ENCODE assay signal across 18 mouse cellular contexts in the genomic region with DNA sequence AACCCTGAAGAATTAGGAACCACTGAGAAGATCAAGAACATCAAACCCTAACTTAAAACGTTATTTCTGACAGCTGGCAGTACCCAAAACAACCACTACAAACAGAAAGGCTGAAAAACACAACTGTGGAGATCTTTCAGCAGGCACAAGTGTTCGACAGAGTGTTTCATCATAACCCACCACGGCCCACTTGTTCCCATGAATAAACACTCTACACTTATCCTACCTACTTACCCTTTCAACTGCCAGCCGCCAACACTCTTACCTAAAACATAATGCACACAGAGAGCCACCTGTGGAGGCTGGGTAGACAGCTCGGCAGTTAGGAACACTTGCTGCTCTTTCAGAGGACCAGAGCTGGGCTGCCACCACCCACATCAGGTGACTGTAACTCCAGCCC. TPM values are rescaled to one million over a fixed set of nuclear protein-coding genes. Genes with fewer than 3 reads are reported as not detected.
A peak's percentile ranks its signal among the peaks of the same experiment; 100 is the strongest.
DNase-seq lines count a peak whose midpoint lies in the region; ATAC-seq and TF ChIP-seq lines count a peak whose summit lies in the region.
"Had no signal": no experiment of that assay in that cellular context is flagged by ENCODE, and none has a peak within 500 bp of the region (broad histone marks: within the 10 kb centered on the region; RNA-seq: fewer than 3 reads in every experiment).

No protein-coding gene starts in this region.

- peaks cover 7% of the 10 kb centered on the region for H3K4me1 ChIP-seq in midbrain, postnatal 0 days (ENCODE audit: insufficient read depth, low read length)
- peaks cover 9% of the 10 kb centered on the region for H3K4me1 ChIP-seq in midbrain, embryonic 16.5 days (ENCODE audit: control insufficient read depth, insufficient read depth, low read length)

- DNase-seq in gastrocnemius, adult 2 months: no peak
- DNase-seq in gastrocnemius, postnatal 25 days: no peak
- no peak for DNase-seq in midbrain, postnatal 0 days (ENCODE audit: low spot score)
- peak; percentile 34 to 53 for DNase-seq in thymus, adult 18-20 months
- no peak for DNase-seq in heart, adult 18-20 months
- no peak for DNase-seq in cerebellum, postnatal 14 days
- DNase-seq: adrenal gland, postnatal 10 days; cerebellum, postnatal 25 days; kidney, postnatal 10 days; midbrain, embryonic 14.5 days; retina, postnatal 1 day had no signal

- intact Hi-C loops in gastrocnemius, adult 2 months (cut with DNase I): no loop called here

- 83% methylated on average over 5 of the region's 5 CpGs for WGBS in midbrain, postnatal 0 days
- WGBS in midbrain, embryonic 16.5 days: 90% methylated on average over 5 of the region's 5 CpGs

- H3K9me3 ChIP-seq in midbrain, postnatal 0 days (ENCODE audit: low read length): no peaks in the 10 kb centered on the region
- no peaks in the 10 kb centered on the region for H3K9me3 ChIP-seq in midbrain, embryonic 16.5 days (replicated peaks; ENCODE audit: control insufficient read depth, low read length, poor library complexity, severe bottlenecking)
- H3K9me3 ChIP-seq: embryonic facial prominence, embryonic 12.5 days; liver, embryonic 15.5 days; neural tube, embryonic 13.5 days had no signal

- no peak overlapping the region for H3K9ac ChIP-seq in midbrain, postnatal 0 days (replicated peaks; ENCODE audit: low read length, poor library complexity, severe bottlenecking)
- H3K9ac ChIP-seq in midbrain, embryonic 16.5 days (ENCODE audit: low read depth, low read length): no peak overlapping the region
- H3K9ac ChIP-seq: embryonic facial prominence, embryonic 12.5 days; forebrain, embryonic 12.5 days; liver, embryonic 15.5 days; neural tube, embryonic 13.5 days had no signal

- ATAC-seq in midbrain, postnatal 0 days (ENCODE audit: low FRiP score): no peak
- no peak for ATAC-seq in midbrain, embryonic 16.5 days
- ATAC-seq in CD4-positive, CD25-positive, alpha-beta regulatory T cell, adult 4 months: no peak
- ATAC-seq: intestine, embryonic 16.5 days had no signal

- no peaks in the 10 kb centered on the region for H3K27me3 ChIP-seq in midbrain, postnatal 0 days (ENCODE audit: insufficient read depth, low read length)
- no peaks in the 10 kb centered on the region for H3K27me3 ChIP-seq in midbrain, embryonic 16.5 days (ENCODE audit: control insufficient read depth, insufficient read depth, low read depth, low read length)
- H3K27me3 ChIP-seq: embryonic facial prominence, embryonic 12.5 days; forebrain, embryonic 12.5 days; neural tube, embryonic 13.5 days had no signal

- TF ChIP-seq CTCF in gastrocnemius, adult 2 months (IDR thresholded peaks at IDR 0.05): no peak
- peak; percentile 25 for TF ChIP-seq CTCF in midbrain, postnatal 0 days (IDR thresholded peaks at IDR 0.05)

- peak overlapping the region; percentile 9 for H3K27ac ChIP-seq in gastrocnemius, adult 2 months
- H3K27ac ChIP-seq in midbrain, postnatal 0 days (ENCODE audit: low read depth, low read length): no peak overlapping the region
- no peak overlapping the region for H3K27ac ChIP-seq in midbrain, embryonic 16.5 days (ENCODE audit: low read length)
- H3K27ac ChIP-seq: embryonic facial prominence, embryonic 12.5 days; forebrain, embryonic 12.5 days; liver, embryonic 15.5 days; neural tube, embryonic 13.5 days had no signal

- H3K4me3 ChIP-seq in gastrocnemius, adult 2 months: peak overlapping the region; percentile 18; the same call in 1 of the 2 replicates
- H3K4me3 ChIP-seq in midbrain, postnatal 0 days (ENCODE audit: low read depth, low read length): no peak overlapping the region
- H3K4me3 ChIP-seq in midbrain, embryonic 16.5 days (ENCODE audit: low read depth, low read length): no peak overlapping the region
- H3K4me3 ChIP-seq: embryonic facial prominence, embryonic 12.5 days; forebrain, embryonic 12.5 days; liver, embryonic 15.5 days; neural tube, embryonic 13.5 days had no signal

- no peak overlapping the region for H3K4me2 ChIP-seq in midbrain, postnatal 0 days (ENCODE audit: low read depth, low read length, poor library complexity, severe bottlenecking)
- H3K4me2 ChIP-seq in midbrain, embryonic 16.5 days (ENCODE audit: low read length): no peak overlapping the region
- H3K4me2 ChIP-seq: embryonic facial prominence, embryonic 12.5 days; forebrain, embryonic 12.5 days; liver, embryonic 15.5 days; neural tube, embryonic 13.5 days had no signal

- H3K36me3 ChIP-seq in midbrain, postnatal 0 days (ENCODE audit: insufficient read depth, low read length): peaks cover 21% of the 10 kb centered on the region
- H3K36me3 ChIP-seq in midbrain, embryonic 16.5 days (ENCODE audit: control insufficient read depth, insufficient read depth, low read length): peaks cover 4% of the 10 kb centered on the region; the same call in 1 of the 2 replicates

RNA-seq across cellular contexts. Expression of a gene that starts 26.5 kb away (rescaled TPM):
- total RNA-seq in gastrocnemius, adult 2 months (2021): 10 to 100 TPM; 14.8 to 16.0 TPM
- total RNA-seq in gastrocnemius, postnatal 25 days (2021): 10 to 100 TPM; 16.8 to 18.8 TPM
- total RNA-seq in midbrain, postnatal 0 days (2014; rRNA removed): 20.6 and 31.0 TPM in 2 replicates
- 11.3 and 12.3 TPM in 2 replicates for polyA plus RNA-seq in midbrain, postnatal 0 days (2015; fragmentation: Nextera tagmentation; extraction: Ambion mirVana)
- 17.5 and 21.2 TPM in 2 replicates for polyA plus RNA-seq in midbrain, embryonic 16.5 days (2015; fragmentation: Nextera tagmentation; extraction: Ambion mirVana)
- polyA plus RNA-seq in CD4-positive, CD25-positive, alpha-beta regulatory T cell, adult 4 months (2017; shearing (Covaris generic)): 100 to 1,000 TPM; 187 to 284 TPM
- total RNA-seq in heart, adult 18-20 months (2021): 10 to 100 TPM; 32.7 to 35.3 TPM

Comparison
In these comparisons a context has a peak if more than half of its experiments do, and no peak if none do; other contexts are left out.
1. DNase-seq: peak in thymus, adult 18-20 months (2 of 2); none in gastrocnemius, adult 2 months (single experiment), gastrocnemius, postnatal 25 days (single experiment), midbrain, postnatal 0 days (single experiment), heart, adult 18-20 months (0 of 2) and cerebellum, postnatal 14 days (0 of 2).